Mouse (Mus musculus) hindbrain, embryonic 12.5 days (tissue): ENCODE results near the gene Ciita. TPM values are rescaled to one million over a fixed set of nuclear protein-coding genes. Genes with fewer than 3 reads are reported as not detected.

Source experiments
- ATAC-seq: fragments of 200-750 bp; cut with Nextera tagmentation; 2 replicates; pipeline ENCODE4 v1.8.0; 2017; ENCODE audit warnings: moderate TSS enrichment; ENCODE audit not compliant: low FRiP score
- H3K27ac ChIP-seq: fragments of 300-500 bp; sonication (generic); 2 replicates; pipeline ENCODE4 v1.5.1; 2016; ENCODE audit warnings: mild to moderate bottlenecking
- H3K27me3 ChIP-seq: fragments of 300-500 bp; sonication (generic); 2 replicates; pipeline ENCODE4 v1.6.1; 2016; ENCODE audit warnings: mild to moderate bottlenecking
- H3K36me3 ChIP-seq: fragments of 300-500 bp; sonication (generic); 2 replicates; pipeline ENCODE4 v1.6.1; 2016; ENCODE audit warnings: mild to moderate bottlenecking
- H3K4me1 ChIP-seq: fragments of 300-500 bp; sonication (generic); 2 replicates; pipeline ENCODE4 v1.6.1; 2016
- H3K4me2 ChIP-seq: fragments of 300-500 bp; sonication (generic); replicated peaks from 2 replicates; pipeline ENCODE4 v1.6.1; 2016; ENCODE audit warnings: mild to moderate bottlenecking
- H3K4me3 ChIP-seq: fragments of 300-500 bp; sonication (generic); 2 replicates; pipeline ENCODE4 v1.5.1; 2016; ENCODE audit warnings: mild to moderate bottlenecking
- H3K9ac ChIP-seq: fragments of 300-500 bp; sonication (generic); 2 replicates; pipeline ENCODE4 v1.6.1; 2016; ENCODE audit warnings: mild to moderate bottlenecking, moderate library complexity
- H3K9me3 ChIP-seq: fragments of 300-500 bp; sonication (generic); replicated peaks from 2 replicates; pipeline ENCODE4 v1.6.1; 2016; ENCODE audit warnings: mild to moderate bottlenecking
- WGBS: fragments of 180-500 bp; shearing (Covaris S2); methylation state at CpG from one replicate; pipeline ENCODE4 v1.1.7; 2016; 5-methylcytosine and 5-hydroxymethylcytosine counted together
- polyA plus RNA-seq: library from polyadenylated mRNA; unstranded; fragments of >200 nt; fragmentation: Nextera tagmentation; extraction: Ambion mirVana; gene quantifications from 2 replicates; pipeline ENCODE4 v1.2.1, GENCODE M21; 2016

The Ciita gene
- polyA plus RNA-seq, 1 experiment from 2014 or later: 0.37 TPM

DNA sequence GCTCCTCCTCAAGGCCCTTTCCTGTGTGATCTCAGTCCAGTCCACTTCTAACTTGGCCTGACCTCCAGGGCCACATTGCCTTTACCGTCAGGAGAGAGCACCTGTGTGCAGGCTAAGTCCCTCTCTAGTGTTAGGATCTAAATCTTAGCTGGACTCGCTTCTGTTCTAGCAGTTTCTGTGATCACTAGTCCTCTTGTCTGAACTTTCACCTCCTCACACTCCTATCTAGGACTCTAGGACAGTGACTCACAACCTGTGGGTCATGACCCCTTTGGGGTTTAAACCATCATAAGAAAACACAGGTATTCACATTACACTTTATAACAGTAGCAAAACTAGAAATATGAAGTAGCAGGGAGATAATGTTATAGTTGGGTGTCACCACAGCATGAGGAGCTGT is 28.0 kb upstream of the Ciita start:
- no peaks in the 10 kb centered on the region for H3K36me3 ChIP-seq
- no peak overlapping the region for H3K4me3 ChIP-seq
- no peak overlapping the region for H3K9ac ChIP-seq
- H3K27ac ChIP-seq: no peak overlapping the region
- H3K4me1 ChIP-seq: peaks cover 9% of the 10 kb centered on the region
- H3K27me3 ChIP-seq: no peaks in the 10 kb centered on the region
- 82% methylated on average over 2 of the region's 2 CpGs for WGBS
- no peaks in the 10 kb centered on the region for H3K9me3 ChIP-seq
- no peak for ATAC-seq
- H3K4me2 ChIP-seq: no peak overlapping the region

GRCm38 (mm10) chr16:10452445-10452896 is 27.4 kb upstream of the Ciita start:
- Histone ChIP-seq H3K4me1 (peaks cover 5% of the 10 kb centered on the region), H3K9ac (no peak overlapping the region), H3K36me3 (no peaks in the 10 kb centered on the region), H3K4me2 (no peak overlapping the region), H3K27ac (no peak overlapping the region), H3K4me3 (no peak overlapping the region), H3K9me3 (no peaks in the 10 kb centered on the region), H3K27me3 (no peaks in the 10 kb centered on the region)
- ATAC-seq: no peak
- 81% methylated on average over 8 of the region's 8 CpGs for WGBS

GRCm38 (mm10) chr16:10453872-10454582 is 25.8 kb upstream of the Ciita start:
- Histone ChIP-seq H3K9me3 (no peaks in the 10 kb centered on the region), H3K9ac (no peak overlapping the region), H3K4me1 (no peaks in the 10 kb centered on the region), H3K27me3 (no peaks in the 10 kb centered on the region), H3K27ac (no peak overlapping the region), H3K4me2 (no peak overlapping the region), H3K4me3 (no peak overlapping the region), H3K36me3 (no peaks in the 10 kb centered on the region)
- WGBS: 80% methylated on average over 6 of the region's 6 CpGs
- ATAC-seq: no peak

- no peak overlapping the region for H3K4me2 ChIP-seq
- no peaks in the 10 kb centered on the region for H3K27me3 ChIP-seq
- no peak for ATAC-seq
- H3K4me3 ChIP-seq: no peak overlapping the region
- no peak overlapping the region for H3K9ac ChIP-seq
- H3K4me1 ChIP-seq: no peaks in the 10 kb centered on the region
- no peak overlapping the region for H3K27ac ChIP-seq
- H3K9me3 ChIP-seq: no peaks in the 10 kb centered on the region
- WGBS: 47% methylated on average over 3 of the region's 3 CpGs
- H3K36me3 ChIP-seq: no peaks in the 10 kb centered on the region
These were observed 25.3 kb upstream of the Ciita start for GRCm38 (mm10) chr16:10454583-10454974.

DNA sequence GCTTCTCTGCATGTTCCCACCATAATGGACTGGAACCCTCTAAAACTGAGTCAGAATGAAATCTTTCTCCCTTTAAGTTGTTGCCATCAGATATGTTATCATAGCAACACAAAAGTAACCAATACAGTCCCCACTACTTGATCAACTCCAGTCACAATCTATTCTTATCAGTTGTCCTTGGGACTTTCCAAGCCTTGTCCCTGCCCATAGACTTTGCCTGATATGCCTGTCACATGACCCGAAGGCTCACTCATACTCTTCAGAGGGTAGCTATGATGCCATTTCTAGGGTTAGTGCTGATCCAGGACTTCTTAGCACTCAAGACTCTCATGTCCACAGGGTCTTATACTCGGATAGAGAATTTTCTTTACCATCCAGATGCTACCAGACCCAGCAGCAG is 19.7 kb upstream of the Ciita start:
- Histone ChIP-seq H3K4me2 (no peak overlapping the region), H3K9ac (no peak overlapping the region), H3K36me3 (no peaks in the 10 kb centered on the region), H3K4me3 (no peak overlapping the region), H3K4me1 (no peaks in the 10 kb centered on the region), H3K27ac (no peak overlapping the region), H3K9me3 (no peaks in the 10 kb centered on the region), H3K27me3 (no peaks in the 10 kb centered on the region)
- WGBS: 77% methylated on average over 2 of the region's 2 CpGs
- ATAC-seq: no peak

- H3K9ac ChIP-seq: no peak overlapping the region
- H3K4me1 ChIP-seq: no peaks in the 10 kb centered on the region
- H3K9me3 ChIP-seq: no peaks in the 10 kb centered on the region
- H3K27me3 ChIP-seq: no peaks in the 10 kb centered on the region
- no peak overlapping the region for H3K4me2 ChIP-seq
- no peak overlapping the region for H3K27ac ChIP-seq
- ATAC-seq: no peak
- 80% methylated on average over 2 of the region's 2 CpGs for WGBS
- no peaks in the 10 kb centered on the region for H3K36me3 ChIP-seq
- H3K4me3 ChIP-seq: no peak overlapping the region
These were observed 18.7 kb upstream of the Ciita start for GRCm38 (mm10) chr16:10461178-10461577.

DNA sequence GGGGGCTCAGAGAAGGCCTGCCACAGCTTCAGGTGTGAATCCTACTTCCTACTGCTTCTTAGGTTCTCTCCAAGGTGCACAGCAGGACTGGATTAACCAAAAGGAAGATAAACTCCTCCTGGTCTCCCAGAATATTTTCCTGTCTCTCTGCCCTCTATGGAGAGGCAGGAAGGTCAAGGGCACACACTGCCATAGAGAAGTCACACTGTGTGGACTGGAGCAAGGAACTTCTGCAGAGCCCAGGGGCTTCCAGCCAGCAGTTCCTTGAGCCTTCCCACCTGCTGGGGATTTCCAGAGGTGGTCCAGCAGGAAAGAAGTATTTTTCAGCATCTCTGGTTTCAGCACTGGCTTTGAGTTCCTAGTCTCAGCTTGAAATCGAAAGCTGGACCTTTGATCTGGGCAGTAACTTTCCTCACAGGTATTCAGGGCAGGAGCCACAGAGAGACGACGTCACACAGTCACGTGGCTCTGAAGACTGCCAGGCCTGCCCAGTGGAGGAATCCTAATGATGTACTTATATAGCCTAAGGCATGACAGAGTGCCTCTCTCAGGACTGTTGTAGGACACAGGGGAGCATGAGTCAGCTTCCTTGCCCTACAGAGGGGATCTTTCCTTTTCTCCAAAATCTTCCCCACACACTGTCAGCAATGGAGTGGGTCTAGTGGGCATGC is 14.7 kb upstream of the Ciita start:
- Histone ChIP-seq H3K9ac (no peak overlapping the region), H3K36me3 (no peaks in the 10 kb centered on the region), H3K27me3 (no peaks in the 10 kb centered on the region), H3K4me2 (no peak overlapping the region), H3K9me3 (no peaks in the 10 kb centered on the region), H3K27ac (no peak overlapping the region), H3K4me3 (no peak overlapping the region), H3K4me1 (no peaks in the 10 kb centered on the region)
- ATAC-seq: no peak
- 31% methylated on average over 4 of the region's 4 CpGs for WGBS

DNA sequence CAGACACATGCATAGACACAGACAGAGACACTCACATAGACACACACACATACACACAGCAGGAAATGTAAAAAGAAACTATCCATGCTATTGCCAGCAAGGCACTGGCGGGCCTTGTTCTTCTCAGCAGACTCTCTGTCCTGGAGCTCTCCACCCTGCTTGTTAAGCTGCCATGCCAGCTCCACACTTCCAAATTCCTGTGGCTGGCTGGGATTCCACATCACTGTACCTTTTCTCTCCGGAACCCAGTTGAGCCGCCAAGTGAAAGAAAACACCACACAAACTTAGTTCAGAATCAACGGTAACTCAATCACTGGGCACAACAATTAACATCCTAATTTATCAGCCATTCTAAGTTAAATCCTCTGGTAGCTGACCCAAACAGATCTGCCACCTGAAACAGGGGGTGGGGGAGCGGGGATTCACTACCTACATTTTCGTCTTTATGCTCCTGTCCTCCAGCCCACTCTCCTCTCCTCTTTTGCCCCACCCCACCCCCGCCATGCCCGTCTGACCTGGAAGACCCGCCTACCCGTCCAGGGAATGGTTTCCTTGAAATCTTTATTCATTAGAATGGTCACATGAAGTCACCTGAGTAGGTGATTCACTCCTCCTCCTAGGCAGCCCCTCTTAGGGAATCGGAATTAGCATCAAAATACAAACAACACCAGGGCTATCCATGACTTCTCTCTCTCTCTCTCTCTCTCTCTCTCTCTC is 12.3 kb upstream of the Ciita start:
- WGBS: 33% methylated on average over 11 of the region's 11 CpGs
- Histone ChIP-seq H3K4me1 (no peaks in the 10 kb centered on the region), H3K4me2 (no peak overlapping the region), H3K36me3 (no peaks in the 10 kb centered on the region), H3K9ac (no peak overlapping the region), H3K27me3 (no peaks in the 10 kb centered on the region), H3K4me3 (no peak overlapping the region), H3K27ac (no peak overlapping the region), H3K9me3 (no peaks in the 10 kb centered on the region)
- ATAC-seq: no peak

GRCm38 (mm10) chr16:10468201-10468600 is 11.7 kb upstream of the Ciita start:
- no peaks in the 10 kb centered on the region for H3K9me3 ChIP-seq
- no peak overlapping the region for H3K4me2 ChIP-seq
- H3K36me3 ChIP-seq: no peaks in the 10 kb centered on the region
- H3K27me3 ChIP-seq: no peaks in the 10 kb centered on the region
- no peak overlapping the region for H3K4me3 ChIP-seq
- WGBS: 83% methylated on average over 1 of the region's 1 CpGs
- no peak overlapping the region for H3K9ac ChIP-seq
- no peaks in the 10 kb centered on the region for H3K4me1 ChIP-seq
- no peak overlapping the region for H3K27ac ChIP-seq
- ATAC-seq: no peak

DNA sequence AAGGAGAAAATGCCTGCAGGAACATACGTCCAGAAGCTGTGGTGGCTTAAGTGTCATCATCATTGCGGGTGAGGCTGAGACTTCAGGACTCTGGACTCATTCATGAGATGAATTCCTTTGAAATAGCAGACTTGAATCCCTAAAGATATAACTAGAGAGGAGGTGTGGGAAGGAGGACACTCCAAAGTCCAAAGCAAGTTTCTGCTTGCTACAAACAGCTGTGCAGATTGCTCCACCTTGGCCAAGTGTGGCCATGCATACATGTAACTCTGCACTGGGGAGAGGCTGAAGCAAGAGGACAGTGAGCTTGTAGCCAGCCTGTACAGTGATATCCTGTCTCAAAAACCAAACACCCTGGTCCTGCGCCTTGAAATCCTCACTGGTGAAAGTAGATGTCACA is 7.9 kb upstream of the Ciita start:
- H3K27me3 ChIP-seq: no peaks in the 10 kb centered on the region
- ATAC-seq: no peak
- H3K27ac ChIP-seq: no peak overlapping the region
- no peak overlapping the region for H3K4me2 ChIP-seq
- H3K9ac ChIP-seq: no peak overlapping the region
- H3K9me3 ChIP-seq: no peaks in the 10 kb centered on the region
- no peaks in the 10 kb centered on the region for H3K36me3 ChIP-seq
- H3K4me1 ChIP-seq: no peaks in the 10 kb centered on the region
- no peak overlapping the region for H3K4me3 ChIP-seq
- 91% methylated on average over 3 of the region's 3 CpGs for WGBS

GRCm38 (mm10) chr16:10474956-10475355 is 4.9 kb upstream of the Ciita start:
- 71% methylated on average over 3 of the region's 3 CpGs for WGBS
- Histone ChIP-seq H3K9ac (no peak overlapping the region), H3K4me2 (no peak overlapping the region)

GRCm38 (mm10) chr16:10475919-10476318 is 3.9 kb upstream of the Ciita start:
- WGBS: 71% methylated on average over 2 of the region's 2 CpGs
- ATAC-seq: no peak
- Histone ChIP-seq H3K4me3 (no peak overlapping the region), H3K9me3 (no peaks in the 10 kb centered on the region), H3K27ac (no peak overlapping the region), H3K4me2 (no peak overlapping the region), H3K9ac (no peak overlapping the region), H3K27me3 (no peaks in the 10 kb centered on the region), H3K4me1 (no peaks in the 10 kb centered on the region), H3K36me3 (no peaks in the 10 kb centered on the region)

More at GRCm38 (mm10) chr16:10474956-10475355, 4.9 kb upstream of the Ciita start:
- no peaks in the 10 kb centered on the region for H3K4me1 ChIP-seq
- no peaks in the 10 kb centered on the region for H3K27me3 ChIP-seq
- no peaks in the 10 kb centered on the region for H3K9me3 ChIP-seq
- no peak overlapping the region for H3K27ac ChIP-seq
- no peak overlapping the region for H3K4me3 ChIP-seq
- no peak for ATAC-seq
- H3K36me3 ChIP-seq: no peaks in the 10 kb centered on the region
